Mouse (Mus musculus): ENCODE data around the gene Lrrn4. TPM values are rescaled to one million over a fixed set of nuclear protein-coding genes. Genes with fewer than 3 reads are reported as not detected.

Gene Lrrn4
- 0.53 and 0.81 TPM in 2 replicates for polyA plus RNA-seq (2015; fragmentation: Nextera tagmentation; extraction: Ambion mirVana)

GRCm38 (mm10) chr2:132880844-132881645, at the start of gene Lrrn4:
Gene Lrrn4 (minus strand): TSS chr2:132880891.
- no peak for DNase-seq (ENCODE audit: low spot score)

DNA sequence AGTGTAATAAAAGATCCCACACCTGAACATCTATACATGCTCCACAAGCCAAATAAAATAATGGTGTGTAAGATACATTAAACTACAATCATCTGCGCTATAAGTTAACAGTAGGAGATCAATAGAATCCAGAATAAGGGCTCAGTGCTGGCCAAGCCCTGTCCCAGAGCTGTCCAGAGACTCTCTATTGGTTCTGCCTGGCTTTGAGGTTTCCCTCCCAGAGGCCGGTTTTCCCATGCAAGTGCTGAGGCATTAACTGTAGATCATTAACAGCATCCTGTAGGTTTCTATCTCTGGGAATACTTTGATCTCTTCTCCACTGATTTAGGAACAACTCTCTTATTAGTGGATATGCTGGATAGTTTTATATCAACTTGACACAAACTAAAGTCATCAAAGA, 48.3 kb upstream of the Lrrn4 start:
- DNase-seq (ENCODE audit: low spot score) = no peak

DNA sequence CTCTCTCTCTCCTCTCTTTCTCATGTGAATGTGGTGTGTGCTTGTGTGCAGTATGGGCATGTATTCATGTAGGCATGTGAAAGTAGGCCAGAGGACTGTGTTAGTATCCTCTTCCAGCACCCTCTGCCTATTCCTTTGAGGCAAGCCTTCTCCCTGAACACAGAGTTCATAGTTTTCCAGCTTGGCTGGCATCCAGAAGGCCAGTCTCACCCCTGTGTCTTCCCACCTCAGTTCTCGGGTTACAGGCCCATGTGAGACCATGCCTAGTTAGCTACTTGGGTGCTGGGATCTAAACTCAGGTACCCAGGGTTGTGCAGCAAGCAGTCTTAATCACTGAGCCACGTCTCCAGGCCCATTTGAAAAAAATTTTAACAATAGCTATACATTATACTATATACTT, 47.2 kb upstream of the Lrrn4 start:
- DNase-seq (ENCODE audit: low spot score) = no peak

GRCm38 (mm10) chr2:132927298-132927697, 46.6 kb upstream of the Lrrn4 start:
- DNase-seq (ENCODE audit: low spot score) = no peak

GRCm38 (mm10) chr2:132923290-132924085, 42.8 kb upstream of the Lrrn4 start:
- DNase-seq (ENCODE audit: low spot score) = no peak

DNA sequence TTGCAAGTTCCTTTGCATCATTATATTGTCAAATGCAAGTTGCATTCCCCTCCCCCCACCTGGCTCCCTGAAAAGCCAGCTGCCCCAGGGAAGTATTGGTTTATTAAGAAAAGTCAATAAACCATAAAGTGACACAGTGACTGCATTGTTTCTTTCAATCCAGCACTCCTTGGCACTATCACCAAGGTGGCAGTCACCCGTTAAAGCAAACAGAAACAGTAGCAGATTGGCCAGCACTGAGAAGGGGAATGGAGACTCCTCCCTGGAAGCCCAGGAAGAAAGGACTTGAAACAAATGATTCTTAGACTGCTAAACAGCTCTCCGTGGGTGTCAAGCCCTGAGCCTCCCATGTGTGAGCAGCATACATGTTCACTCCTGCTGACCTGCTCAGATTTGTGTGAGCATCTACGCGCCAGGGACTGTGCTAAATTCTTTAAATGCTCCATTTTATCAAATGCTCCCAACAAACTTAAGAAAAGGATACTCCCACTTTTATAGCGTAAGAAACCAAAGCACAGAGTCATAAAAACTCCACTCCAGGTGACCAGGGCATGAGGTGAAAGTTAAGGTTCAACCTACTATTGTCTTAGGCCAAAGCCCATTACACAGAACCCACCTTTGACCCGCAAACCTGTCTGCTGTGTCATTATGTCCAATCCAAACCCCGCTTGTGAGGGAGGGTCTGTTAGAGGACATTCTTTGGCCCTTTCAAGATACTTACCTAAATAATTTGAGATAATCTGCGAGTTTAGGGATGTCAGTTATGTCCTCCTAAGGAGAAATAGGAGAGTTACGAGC, 41.6 kb upstream of the Lrrn4 start:
- no peak for DNase-seq (ENCODE audit: low spot score)

DNA sequence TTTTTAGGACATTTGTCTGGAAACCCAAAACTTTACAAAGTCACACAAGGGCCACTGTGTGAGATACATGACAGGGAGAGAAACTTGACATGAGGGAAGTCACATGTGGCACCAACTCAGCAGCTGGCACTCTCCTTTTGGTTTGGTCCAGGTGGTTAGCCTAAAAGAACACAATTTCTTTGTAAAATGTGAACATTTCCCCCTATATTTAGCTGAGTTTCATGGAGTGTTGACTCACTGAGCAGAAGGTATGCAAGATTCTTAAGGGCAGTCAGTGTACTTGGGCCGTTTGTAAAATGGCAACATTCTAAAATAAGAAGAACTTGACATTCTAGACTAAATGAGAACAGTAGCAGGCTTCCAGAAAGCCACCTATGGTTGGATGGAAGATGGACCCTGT, 34.1 kb upstream of the Lrrn4 start:
- DNase-seq (ENCODE audit: low spot score) = no peak

- peak; percentile 43 for DNase-seq (ENCODE audit: low spot score)
Observed at GRCm38 (mm10) chr2:132906763-132907162, 26.1 kb upstream of the Lrrn4 start.

DNA sequence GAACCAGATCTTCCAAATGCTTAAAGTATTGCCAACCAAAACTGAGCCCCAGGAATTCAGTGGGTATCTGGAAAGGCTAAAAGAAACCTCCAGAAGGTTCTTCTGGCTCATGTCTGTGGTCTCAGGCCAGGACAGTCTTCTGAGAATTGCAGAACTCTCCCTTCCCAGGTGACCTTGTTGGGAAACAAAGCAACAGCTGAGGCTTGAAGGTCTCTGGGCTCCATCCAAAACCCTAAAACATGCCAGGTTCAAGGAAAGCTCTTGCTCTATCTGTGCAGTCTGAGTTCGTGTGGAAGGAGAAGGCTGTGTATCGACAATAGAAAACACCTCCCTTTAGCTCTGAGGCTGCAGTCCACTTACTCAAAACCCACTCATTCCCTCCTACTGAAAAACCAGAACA, 24.3 kb upstream of the Lrrn4 start:
- DNase-seq (ENCODE audit: low spot score) = no peak

GRCm38 (mm10) chr2:132903498-132903897, 22.8 kb upstream of the Lrrn4 start:
- peak; percentile 52 for DNase-seq (ENCODE audit: low spot score)

GRCm38 (mm10) chr2:132902056-132902455, 21.4 kb upstream of the Lrrn4 start:
- no peak for DNase-seq (ENCODE audit: low spot score)

DNA sequence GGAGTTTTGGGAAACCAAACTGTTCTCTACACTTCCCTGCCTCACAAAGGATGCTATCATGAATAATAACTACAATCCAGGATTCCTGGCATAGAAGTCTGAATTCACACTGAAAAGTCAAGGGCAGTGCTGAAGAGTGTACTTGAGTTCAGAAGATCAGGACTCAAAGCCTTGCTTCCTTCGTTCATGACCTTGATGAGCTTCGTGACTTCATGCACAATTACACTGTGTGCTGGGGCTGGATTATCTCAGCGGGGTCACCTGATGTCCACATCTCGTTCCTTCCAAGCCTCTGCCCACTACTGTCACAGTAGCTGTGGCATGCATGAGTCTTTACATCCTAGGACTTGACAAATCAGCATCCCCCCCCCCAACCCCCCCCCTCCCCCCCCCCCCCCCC, 20.9 kb upstream of the Lrrn4 start:
- no peak for DNase-seq (ENCODE audit: low spot score)

DNA sequence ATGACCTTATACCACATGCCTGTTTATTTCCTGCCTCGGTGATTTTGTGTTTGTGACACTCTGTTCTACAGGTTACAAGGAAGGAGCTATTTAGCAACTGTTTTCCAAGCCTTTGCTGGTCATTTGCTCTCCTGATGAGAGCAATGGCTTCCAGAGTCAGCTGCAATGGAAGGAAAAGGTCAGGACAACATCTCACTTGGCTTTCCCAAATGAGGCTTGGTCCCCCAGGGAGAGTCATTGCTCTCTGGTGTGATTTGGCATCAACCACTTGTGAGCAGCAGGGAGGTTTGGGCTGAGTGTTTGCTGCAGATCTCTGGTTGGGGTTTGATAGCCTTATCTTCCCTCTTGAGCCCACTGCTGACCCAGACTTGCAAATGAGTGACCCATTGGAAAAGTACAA, 19.9 kb upstream of the Lrrn4 start:
- DNase-seq (ENCODE audit: low spot score) = no peak

GRCm38 (mm10) chr2:132898211-132898610, 17.5 kb upstream of the Lrrn4 start:
- no peak for DNase-seq (ENCODE audit: low spot score)

DNA sequence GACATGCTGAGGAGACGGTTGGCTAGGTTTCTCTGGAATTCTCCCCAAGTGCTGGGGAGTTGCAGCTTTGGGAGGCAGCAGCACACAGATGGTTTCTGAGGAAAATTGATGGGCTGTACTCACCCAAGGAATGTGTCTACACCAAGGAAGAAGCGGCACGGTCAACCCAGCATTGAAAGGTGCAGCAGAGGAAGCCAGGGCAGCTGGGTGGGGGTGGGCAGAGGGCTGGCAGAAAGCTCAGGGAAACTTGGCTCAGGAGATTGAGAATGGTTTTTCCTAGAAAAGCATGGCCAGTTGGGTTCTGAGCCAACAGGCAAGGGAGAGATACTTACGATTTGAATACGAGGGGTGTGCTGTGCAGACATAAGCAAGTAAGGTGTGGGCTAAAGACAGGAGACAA, 13.1 kb upstream of the Lrrn4 start:
- no peak for DNase-seq (ENCODE audit: low spot score)

- no peak for DNase-seq (ENCODE audit: low spot score)
Observed at GRCm38 (mm10) chr2:132885312-132885711, 4.6 kb upstream of the Lrrn4 start.

- no peak for DNase-seq (ENCODE audit: low spot score)
Observed at GRCm38 (mm10) chr2:132884303-132884967, 3.7 kb upstream of the Lrrn4 start.

- peak; percentile 5 for DNase-seq (ENCODE audit: low spot score)
Observed at GRCm38 (mm10) chr2:132879261-132880044, 1.2 kb downstream of the Lrrn4 start.

GRCm38 (mm10) chr2:132876991-132877390, 3.7 kb downstream of the Lrrn4 start:
- no peak for DNase-seq (ENCODE audit: low spot score)

DNA sequence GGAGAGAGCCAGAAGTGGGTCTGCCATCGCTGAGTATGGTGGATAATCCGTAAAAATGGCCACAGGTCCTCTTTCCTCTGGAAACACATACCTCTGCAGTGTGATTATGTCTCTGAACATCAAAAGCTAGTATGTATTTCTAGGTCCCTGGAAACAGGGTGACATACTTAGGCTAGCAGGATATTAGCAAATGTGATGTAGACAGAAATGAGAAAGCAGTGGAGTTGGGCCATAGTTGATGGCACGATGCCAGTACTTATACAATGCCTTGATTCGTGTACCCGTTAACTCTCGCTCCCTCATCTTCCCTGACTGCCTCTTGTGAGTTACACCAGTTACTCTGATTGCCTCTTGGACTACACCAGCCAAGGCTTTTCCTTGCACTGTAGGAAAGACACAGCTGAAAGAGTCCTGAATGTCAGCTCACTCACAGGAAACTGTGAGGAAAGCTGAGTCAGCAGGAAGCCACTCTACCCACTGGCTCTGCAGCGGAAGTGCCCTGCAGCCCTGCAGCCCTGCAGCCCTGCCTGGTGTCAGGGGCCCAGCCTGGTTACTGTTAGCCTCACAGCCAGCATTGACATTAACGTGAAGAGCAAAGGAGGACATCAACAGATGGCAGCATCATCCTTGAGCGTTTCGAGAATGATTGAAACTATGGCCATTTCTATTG, 6.9 kb downstream of the Lrrn4 start:
- peak; percentile 24 for DNase-seq (ENCODE audit: low spot score)

Measured in thymus, postnatal 0 days (tissue).